Mouse (Mus musculus) bone marrow, adult 2 months (tissue): ENCODE measurements around the gene Rybp.

Experiments used
- CTCF ChIP-seq: fragments of 200-500 bp; IDR thresholded peaks from 2 replicates; pipeline ENCODE4 v1.5.1; 2011; ENCODE audit warnings: low read length, control low read depth; ENCODE audit not compliant: control insufficient read depth, insufficient read depth
- POLR2A ChIP-seq: fragments of 200-500 bp; IDR thresholded peaks from 2 replicates; pipeline ENCODE4 v1.6.1; 2011; ENCODE audit warnings: low read depth, mild to moderate bottlenecking, control low read depth, low read length, borderline replicate concordance; ENCODE audit not compliant: control insufficient read depth

GRCm38 (mm10) chr6:100190310-100190709 is 97.0 kb downstream of the Rybp start:
- TF ChIP-seq CTCF (no peak), POLR2A (no peak)
